Mouse (Mus musculus) layer of hippocampus, adult 8-10 months (tissue): ENCODE measurements at regions not wholly inside any gene's neighbourhood (a gene's known extent, or its start where the extent isn't known, plus 50 kb on each side); places are given as distances from the start of the nearest gene placed in this dataset.
A peak's percentile ranks its signal among the peaks of the same experiment; 100 is the strongest.

Source experiments
- DNase-seq, 2 experiments: peaks; one replicate each; pipeline ENCODE4 v3.0.0; 2022; ENCODE audit warnings: low spot score in 2 of 2

DNA sequence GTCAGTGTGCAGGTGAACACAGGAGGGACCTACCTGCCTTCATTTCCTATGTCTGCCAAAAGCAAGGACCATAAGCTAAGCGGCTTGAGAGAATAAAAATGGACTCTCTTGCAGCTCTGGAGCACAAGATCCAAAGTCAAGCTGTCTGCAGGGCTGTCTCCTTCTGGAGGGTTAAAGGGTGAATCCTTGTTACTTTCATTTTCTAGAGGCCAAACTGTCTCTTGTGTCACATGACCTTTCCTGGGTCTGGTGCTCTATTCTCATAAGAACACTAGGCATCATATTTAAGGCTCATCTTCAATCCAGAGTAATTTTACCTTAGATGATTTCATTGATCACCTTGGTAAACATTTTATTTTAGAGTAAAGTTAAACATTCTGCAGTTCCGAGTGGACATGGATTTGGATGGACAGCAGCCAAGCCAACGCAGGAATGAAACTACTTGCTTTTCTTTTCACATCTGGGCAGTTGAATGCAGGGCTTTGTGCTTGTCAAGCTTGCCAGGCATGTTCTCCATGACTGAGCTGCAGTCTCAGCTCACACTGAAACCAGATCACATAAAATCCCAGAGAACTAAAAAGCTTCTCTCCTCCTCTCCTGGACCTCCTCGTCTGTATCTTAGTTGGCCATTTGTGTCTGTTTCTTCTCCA is 180.8 kb downstream of the Cd83 start:
- DNase-seq: no peak

DNA sequence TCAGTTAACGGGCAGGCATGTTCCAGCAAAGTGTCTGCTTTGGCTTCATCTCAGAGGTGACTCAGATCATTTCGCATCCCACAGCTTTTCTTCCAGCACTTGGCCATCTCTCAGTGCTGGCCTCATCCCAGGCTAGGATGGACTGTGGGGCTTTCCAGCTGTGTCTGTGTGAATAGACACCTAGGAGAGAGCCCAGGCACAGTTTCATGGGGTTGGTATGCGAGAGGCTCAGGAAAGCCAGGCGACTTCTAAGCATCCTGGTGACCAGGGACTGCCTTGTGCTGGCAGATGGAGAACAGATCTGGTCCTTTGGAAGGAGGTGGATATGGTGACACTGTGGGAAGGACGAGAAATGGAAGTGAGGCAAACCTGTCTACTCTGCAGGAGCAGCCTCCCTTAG is 182.9 kb downstream of the Cd83 start:
- no peak for DNase-seq

DNA sequence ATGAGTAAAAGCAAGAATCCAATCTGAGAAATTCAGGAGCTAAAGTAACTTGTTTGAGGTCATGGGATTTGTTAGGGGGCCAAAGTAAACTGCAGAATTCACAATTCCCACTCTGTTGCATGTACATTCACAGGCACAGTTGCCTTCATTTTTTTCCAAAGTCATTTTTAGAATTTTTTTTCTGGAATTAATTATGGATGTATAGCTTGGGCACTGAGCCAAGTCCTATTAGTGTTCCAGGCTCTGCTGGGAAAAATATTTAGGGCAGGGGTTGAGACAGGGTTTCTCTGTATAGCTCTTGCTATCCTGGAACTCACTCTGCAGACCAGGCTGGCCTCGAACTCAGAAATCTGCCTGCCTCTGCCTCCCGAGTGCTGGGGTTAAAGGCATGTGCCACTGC is 188.3 kb downstream of the Cd83 start:
- DNase-seq: no peak

DNA sequence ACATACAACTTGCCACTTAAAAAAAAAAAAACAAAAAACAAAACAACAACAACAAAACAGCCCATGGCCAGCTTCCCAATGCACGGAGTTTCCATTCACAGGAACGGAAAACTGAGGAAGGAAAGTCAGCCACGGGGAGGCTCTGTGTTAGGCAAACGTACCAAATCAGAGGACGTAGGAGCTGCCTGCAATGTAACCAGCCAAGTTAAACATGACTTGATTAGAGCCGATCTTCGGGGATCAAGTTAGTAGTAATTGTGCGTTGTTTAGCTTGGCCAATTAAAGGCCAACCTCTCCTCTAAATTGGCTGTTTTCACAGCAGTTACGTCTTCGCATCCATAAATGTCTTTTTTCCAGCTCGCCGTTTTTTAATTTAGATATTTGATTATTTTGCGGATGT is 190.7 kb downstream of the Cd83 start:
- DNase-seq: no peak

DNA sequence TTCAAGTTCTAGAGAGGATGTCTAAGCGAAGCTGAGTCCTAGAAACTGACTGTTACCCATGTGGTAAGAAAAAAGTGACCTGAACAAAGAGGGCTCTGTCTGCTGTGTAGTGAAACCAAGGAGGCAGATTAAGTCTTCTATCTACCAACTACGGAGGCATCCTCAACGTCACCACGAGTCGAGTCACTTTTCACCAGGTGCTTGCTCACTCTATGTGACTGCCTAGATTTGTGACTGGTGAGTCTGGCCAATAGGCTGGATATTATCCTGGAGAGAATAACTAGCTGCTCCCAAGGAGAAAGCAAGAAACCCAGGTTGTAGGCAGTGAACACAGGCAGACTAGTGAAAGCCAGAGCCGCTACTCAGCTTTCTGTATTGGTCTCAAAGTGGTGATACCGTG is 191.2 kb downstream of the Cd83 start:
- DNase-seq: no peak

DNA sequence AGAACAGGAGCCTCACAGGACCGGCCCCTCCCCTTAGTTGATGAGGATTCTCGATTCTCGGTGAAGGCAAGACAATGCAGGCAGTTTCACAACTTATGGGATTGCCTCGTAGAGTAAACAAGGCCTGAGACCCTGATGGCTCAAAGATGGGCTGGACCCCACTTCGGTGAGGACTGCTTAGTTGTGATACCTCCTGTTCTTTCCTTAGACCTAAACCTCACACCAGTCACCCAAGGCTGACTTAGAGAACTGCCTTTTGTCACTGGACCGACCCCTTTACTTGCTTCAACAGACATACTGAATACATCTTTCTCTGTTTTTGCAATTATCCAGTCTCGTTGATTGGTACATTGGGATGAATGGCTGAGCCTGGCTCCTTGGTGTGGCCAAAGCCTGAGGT is 192.1 kb downstream of the Cd83 start:
- no peak for DNase-seq

DNA sequence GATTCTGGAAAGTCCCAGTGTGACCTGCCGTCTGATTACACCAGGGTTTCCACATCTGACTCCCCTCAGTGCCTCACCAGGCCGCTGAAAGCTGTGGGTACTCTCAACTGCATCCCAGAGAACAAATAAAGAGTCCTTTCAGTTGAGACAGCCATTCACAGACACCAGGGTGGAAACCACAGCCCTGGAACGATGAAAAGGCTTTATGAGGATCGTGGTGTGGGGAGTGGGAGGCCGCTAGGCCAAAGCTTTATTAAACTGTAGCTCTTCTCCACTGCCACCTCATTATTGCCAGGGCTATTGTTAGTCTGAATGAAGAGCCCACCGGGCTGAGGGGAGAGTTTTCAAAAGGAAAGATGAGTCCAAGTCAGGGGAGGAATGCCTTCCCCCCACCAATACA is 202.8 kb downstream of the Cd83 start:
- no peak for DNase-seq

DNA sequence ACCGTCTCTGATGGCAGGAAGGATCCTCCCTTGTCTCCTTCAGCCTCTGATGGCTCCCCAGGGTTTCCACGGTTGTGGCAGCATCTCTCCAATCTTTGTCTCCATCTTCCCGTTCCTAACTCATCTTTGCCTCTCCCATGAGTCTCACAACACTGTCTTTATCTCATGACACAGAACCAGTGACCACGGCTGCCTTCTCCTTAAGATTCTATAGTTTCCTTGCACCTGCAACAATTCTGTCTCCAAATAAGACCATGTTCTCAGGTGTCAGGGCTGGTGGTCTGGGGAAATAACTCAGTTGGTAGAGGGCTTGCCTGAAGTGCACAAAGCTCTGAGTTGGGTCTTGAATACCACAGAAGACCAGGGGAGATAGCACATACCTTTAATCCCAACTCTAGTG is 203.8 kb downstream of the Cd83 start:
- DNase-seq: no peak

DNA sequence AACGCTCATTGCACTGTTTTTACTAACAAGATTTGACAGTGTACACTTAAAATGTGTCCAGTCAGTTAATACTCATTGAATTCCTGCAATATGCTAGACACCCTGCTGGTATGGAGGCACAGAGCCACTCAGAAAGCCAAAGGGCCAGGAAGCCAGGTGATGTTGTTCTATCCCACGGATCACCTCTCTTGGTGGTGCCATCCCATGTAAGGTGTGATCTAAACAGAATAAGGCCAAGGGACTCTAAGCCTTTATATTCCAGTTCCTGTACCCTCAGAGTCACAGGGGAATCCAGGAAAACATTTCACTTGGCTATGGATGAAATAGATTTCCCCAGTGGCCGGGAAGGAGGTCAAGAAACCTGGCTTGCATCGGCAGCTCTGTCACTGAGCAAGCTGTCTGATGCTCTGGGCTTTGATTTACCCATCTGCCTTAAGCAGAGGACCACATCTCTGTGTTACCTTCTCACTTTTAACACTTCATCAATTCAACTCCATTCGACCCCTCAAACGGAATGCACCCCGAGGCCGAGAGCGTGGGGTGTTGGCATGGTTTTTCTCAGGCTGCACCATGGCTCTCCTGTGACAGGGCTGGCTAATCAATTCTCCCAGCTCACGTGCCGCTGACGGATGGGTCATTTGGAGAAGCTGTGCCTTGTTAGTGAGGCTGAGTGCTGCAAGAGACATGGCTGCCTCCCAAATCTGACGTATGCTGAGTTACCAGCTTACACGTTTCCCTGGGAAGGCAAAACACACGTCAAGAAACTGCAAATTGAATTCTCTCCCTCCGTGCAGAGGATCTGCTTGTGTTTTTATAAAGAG is 205.9 kb downstream of the Cd83 start:
- DNase-seq: peak; percentile 55 to 60

DNA sequence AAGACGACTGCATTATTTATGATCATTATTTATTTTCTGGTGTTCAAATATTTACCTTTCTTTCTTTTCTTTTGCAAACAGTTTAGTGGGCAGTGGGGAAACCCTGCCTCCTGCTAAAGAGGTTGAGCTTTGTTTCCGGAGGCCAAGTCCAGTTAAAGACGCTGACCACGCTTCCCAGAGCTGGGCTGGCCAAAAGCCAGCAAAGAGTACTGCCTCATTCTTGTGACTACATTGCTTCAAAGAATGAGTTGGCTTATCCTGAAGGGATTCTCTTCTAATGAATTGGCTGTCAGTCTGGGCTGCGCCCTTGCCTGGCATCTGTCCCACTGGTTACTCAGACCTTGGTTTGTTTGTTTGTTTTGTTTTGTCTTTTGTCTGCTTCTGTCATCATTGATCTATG is 207.2 kb downstream of the Cd83 start:
- peak; percentile 8 for DNase-seq

DNA sequence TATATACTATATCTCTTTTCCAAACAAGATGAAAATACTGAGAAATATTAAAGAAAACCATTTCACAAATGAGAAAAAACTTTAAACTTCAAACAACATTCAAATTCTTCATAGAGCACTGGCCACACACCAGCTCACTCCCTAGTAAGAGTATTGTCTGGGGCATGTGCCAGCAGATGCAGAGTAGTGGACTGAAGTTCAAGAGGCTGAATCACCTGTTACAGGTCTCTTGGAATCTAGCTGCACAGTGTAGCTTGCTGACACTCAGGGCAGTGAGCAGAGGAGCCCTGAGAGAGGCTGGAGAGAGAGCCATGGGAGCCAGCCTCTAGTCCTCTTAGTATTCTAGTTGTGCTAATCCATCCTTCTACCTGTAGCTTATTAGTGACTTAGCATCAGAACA is 208.4 kb downstream of the Cd83 start:
- no peak for DNase-seq

DNA sequence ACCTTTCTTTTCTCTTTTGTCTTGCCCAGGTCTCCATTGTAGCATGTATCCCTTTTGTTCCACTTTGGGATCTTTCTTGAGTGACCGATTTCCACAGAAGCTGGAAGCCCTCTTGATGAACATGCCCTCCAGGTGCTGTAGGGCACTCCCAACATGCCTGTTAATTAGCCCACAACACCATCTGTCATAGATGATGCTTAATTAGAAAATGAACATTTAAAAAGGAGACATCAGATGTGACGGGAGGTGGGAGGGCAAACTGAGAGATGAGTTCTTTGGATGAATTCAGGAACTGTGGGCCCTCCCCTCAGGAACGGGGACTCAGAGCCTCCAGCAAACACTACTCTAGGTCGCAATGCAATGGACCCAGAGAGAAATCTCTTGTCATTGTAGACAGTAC is 209.8 kb downstream of the Cd83 start:
- DNase-seq: no peak

DNA sequence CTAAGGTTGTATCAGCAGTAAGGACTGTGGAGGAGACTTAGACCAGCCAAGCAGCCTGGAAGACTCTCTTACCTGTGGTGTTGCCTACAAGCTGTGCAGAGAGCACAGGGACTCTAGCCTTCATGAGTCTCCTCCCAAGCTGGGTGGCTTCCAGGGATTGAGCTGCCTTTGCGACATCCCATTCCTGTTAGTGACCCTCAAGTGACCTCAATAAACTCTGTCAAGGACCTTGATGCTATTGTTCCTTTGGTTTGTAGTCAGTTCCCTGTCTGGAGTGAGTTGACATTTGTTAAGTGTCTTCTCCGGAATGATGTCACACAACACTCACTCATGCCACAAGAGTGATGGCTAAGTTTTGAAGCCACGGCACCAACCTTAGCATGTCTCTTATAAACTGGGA is 211.0 kb downstream of the Cd83 start:
- DNase-seq: no peak

DNA sequence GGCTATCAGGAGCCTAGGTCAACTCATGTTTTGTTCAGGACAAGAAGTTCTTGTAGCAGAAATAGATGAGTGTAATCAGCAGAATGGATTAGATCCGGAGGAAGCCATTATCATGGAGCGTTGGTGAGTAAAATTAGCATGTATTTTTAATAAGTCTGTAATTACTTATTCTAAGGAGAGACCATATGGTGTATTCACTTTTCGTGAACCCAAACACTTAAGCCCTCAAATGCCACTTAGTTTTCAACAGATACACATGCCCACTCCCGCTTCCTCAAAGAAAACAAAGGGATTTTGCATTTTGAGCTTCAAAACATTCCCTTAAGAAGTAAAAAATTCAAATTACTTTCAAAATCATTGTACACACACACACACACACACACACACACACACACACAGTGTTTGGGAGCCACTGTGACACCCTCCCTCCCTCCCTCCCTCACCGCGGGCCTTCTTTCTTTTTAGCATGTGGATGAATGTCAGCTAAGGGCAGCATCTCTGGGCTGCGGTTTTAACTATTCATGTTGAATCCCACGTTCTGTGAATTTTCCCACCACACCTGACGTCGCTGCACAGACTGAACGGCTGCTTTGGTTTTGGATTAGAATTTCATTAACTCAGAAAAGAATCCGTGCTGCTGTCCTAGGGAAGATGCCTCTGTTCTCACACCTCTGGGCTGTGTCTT is 217.4 kb downstream of the Cd83 start:
- no peak for DNase-seq

DNA sequence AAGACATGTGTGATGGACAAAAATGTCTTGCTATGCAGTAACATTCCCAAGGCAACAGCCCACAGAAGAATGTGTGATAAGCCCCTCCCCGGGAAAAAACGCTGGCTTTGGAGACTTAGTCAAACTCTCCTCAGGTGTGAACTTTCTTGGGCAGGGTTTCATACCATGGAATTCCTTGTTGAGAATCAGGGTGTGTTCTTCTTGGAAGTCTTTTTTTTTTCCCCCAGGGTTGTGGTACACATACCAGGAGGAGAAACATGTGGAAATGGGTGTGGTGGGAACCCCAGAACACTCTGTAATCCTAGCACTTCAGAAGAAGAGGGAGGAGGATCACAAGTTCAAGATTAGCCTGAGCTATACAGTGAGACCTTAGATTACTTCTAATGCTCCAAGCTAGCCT is 228.3 kb downstream of the Cd83 start:
- no peak for DNase-seq

DNA sequence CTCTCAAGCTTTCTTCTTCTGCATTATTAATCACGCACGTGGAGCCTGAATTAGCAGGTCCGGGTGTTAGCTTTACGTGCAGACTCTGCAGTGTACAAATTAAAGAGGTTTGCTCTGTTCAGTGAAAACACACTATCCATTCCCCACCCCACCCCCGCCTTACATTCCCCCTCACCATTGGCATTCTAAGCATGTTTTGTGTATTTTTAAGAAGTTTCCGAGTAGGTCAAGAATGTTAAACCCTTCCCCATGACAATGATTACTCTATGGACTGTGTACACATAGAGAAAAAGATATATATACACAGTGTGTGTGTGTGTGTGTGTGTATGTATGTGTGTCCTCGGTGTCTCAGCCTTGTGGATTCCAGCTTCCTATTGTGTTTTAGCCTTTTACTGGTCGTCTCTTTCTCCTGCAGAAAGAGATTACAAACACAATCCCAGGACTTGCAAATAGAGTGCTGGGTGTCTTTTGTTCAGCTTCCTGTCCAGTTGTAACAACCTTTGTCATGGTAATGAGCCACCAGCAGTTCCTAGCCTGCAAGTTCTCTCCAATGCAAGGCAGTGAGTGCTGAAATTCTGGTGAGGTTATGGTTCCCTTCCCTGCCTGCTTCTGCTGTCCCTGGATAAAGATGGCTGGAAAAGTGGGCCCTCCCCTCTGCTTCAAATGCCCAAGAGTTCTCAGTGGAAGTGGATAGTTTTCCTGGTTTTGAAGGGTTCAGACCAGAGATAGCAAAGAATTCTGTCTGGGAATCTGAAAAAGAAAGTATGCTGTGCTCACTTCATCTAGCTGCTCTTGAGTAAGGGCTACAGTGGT is 234.1 kb downstream of the Cd83 start:
- DNase-seq: no peak

DNA sequence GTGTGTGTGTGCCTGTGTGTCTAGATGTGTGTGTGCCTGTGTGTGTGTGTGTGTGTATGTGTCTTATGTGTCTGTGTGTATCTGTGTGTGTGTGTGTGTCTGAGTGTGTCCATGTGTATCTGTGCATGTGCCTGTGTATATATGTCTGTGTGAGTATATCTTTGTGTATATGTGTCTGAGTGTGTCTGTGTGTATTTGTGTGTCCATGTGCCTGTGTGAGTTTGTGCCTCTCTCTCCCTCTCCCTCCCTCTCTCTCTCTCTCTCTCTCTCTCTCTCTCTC is 234.7 kb downstream of the Cd83 start:
- no peak for DNase-seq

DNA sequence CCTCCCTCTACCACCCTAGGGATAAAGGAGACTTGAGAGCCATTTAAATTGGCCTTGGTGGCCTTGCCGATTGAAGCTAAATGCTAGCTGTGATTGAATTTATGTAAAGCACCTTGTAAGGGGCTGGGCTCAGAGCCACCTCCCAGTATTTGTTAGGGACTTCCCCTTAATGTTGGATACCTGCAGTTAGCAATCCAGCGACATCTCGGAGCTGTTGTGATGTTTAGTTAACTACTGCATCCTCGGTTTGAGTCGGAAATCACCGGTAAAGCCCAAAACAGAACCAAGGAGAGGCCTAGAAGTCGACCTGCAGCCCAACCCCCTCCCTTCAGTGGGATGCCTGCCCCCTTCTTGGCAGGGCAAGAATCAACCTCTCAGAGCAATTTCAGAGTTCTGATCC is 236.3 kb downstream of the Cd83 start:
- no peak for DNase-seq

DNA sequence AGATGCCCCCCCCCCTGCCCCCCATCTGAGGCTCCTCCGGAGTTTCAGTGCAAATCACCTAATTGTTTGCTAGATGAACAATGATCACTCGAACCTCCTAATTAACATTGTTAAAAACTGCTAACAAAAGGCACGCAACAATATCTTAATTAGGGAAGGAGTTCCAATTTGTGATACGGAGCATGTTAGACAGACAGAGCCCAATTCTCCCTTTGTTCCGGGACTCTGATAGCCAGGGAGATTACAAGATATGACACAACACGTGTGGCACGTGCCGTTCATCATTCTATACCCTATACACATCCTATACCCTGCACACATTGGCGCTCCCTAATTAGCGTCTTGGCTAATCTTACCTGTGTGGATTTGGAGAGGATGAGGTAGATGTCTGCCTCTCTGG is 237.5 kb downstream of the Cd83 start:
- no peak for DNase-seq

DNA sequence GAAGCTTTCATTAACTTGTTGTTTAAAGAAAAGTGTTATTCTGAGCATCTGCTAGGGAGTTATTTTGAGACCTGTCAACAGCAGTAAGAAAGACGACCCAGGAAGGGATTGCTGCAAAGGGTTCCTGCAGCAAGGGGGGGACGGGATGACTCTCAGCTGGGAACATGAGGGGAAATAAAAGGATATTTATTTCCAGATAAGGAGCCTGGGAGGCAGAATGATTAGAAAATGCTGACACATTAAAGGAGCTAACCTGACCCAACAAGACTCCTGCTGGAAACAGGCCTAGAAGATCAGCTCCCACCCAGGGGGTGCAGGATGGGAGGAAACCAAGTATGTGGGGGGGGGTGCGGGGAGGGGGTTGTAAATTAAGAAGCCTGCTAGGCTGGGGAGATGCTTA is 240.0 kb downstream of the Cd83 start:
- no peak for DNase-seq

DNA sequence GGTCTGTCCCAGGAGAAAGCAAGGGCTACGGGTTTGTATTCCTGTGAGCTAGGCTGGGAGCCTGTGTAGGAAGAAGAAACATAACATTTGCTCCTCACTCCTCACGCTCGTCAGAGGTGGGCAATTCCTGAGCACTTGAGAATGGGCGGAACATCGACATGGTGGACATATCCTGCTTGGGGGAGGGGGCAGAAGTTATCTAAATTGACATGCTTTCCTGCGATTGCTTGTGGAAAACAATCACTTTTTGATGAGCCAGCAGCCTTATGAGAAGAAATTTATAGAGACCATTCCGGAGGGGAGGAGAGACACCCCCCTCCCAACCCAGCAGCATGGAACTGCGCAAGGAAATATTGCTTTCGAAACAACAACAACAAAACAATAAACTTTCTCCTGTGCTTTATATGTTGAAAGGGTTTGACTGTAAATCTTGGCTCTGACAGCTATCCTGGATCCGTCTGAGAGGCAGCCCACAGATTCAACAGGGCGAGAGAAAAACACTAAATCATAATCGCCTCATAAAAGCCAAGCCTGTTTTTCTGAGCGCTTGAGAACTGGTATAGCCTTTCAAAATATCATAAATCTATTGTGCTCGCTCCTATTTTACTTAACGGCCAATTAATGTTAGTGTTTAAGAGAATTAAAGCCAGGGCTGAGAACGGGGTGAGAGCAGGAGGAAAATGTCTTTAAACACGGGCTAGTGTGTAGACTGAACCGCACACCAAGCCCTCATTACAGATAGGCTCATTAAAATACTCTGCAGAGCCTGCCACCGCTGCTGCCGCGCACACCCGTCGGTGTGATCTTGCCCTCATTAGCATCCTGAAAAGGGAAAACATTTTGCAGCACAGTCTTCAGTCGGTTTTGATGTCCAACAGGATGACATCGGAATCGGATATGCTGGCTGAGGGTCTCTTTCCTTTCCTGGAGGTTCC is 242.0 kb downstream of the Cd83 start:
- DNase-seq: no peak
